Mouse (Mus musculus) myocyte (in vitro differentiated cells): ENCODE data around the gene Slx4ip. TPM values are rescaled to one million over a fixed set of nuclear protein-coding genes. Genes with fewer than 3 reads are reported as not detected.

ENCODE experiments used
- H3K27me3 ChIP-seq: one replicate; pipeline ENCODE4 v1.6.1; 2011; ENCODE audit not compliant: control insufficient read depth, insufficient read depth, insufficient read length
- H3K36me3 ChIP-seq: one replicate; pipeline ENCODE4 v1.6.1; 2011; ENCODE audit not compliant: control insufficient read depth, insufficient read depth
- H3K4me2 ChIP-seq: one replicate; pipeline ENCODE4 v1.6.1; 2011; ENCODE audit warnings: low read depth, control low read depth
- H3K4me3 ChIP-seq: one replicate; pipeline ENCODE4 v1.5.1; 2011; ENCODE audit warnings: mild to moderate bottlenecking, control low read depth, moderate library complexity
- H3K79me2 ChIP-seq: one replicate; pipeline ENCODE4 v1.6.1; 2011; ENCODE audit not compliant: control insufficient read depth, insufficient read depth
- H3ac ChIP-seq: one replicate; pipeline ENCODE4 v1.6.1; 2011; ENCODE audit not compliant: control insufficient read depth, insufficient read length
- CEBPB ChIP-seq: IDR thresholded peaks from 2 replicates; pipeline ENCODE4 v1.6.1; 2011; ENCODE audit warnings: mild to moderate bottlenecking, moderate library complexity; ENCODE audit not compliant: poor library complexity, insufficient read depth, severe bottlenecking
- E2F4 ChIP-seq: IDR thresholded peaks from one replicate; pipeline ENCODE4 v1.6.1; 2011; ENCODE audit warnings: mild to moderate bottlenecking, control low read depth, moderate library complexity; ENCODE audit not compliant: insufficient read depth
- MAX ChIP-seq: IDR thresholded peaks from one replicate; pipeline ENCODE4 v1.6.1; 2011; ENCODE audit warnings: low read depth, mild to moderate bottlenecking, control low read depth
- MYOD1 ChIP-seq, 3 experiments: IDR thresholded peaks; one replicate each; pipeline ENCODE4 v1.6.1; 2011; ENCODE audit warnings: control low read depth in 2 of 3, low read depth in 2 of 3, mild to moderate bottlenecking in 2 of 3, moderate library complexity in 1 of 3; ENCODE audit not compliant: insufficient read length in 2 of 3, control insufficient read depth in 1 of 3
- POLR2A ChIP-seq: IDR thresholded peaks from one replicate; pipeline ENCODE4 v1.6.1; 2011; ENCODE audit warnings: low read depth, mild to moderate bottlenecking, control low read depth, moderate library complexity; ENCODE audit not compliant: insufficient read length
- POLR2AphosphoS2 ChIP-seq: IDR thresholded peaks from one replicate; pipeline ENCODE4 v1.6.1; 2011; ENCODE audit warnings: low read depth, control low read depth; ENCODE audit not compliant: insufficient read length
- REST ChIP-seq: IDR thresholded peaks from one replicate; pipeline ENCODE4 v1.6.1; 2011; ENCODE audit warnings: mild to moderate bottlenecking, control low read depth, moderate library complexity; ENCODE audit not compliant: insufficient read depth, insufficient read length
- SRF ChIP-seq: IDR thresholded peaks from one replicate; pipeline ENCODE4 v1.6.1; 2011; ENCODE audit warnings: low read depth; ENCODE audit not compliant: control insufficient read depth, insufficient read length
- TCF12 ChIP-seq: IDR thresholded peaks from one replicate; pipeline ENCODE4 v1.6.1; 2011; ENCODE audit warnings: mild to moderate bottlenecking, control low read depth; ENCODE audit not compliant: poor library complexity, insufficient read depth, severe bottlenecking
- TCF3 ChIP-seq: IDR thresholded peaks from one replicate; pipeline ENCODE4 v1.6.1; 2011; ENCODE audit warnings: low read depth, control low read depth; ENCODE audit not compliant: insufficient read length
- USF1 ChIP-seq: IDR thresholded peaks from one replicate; pipeline ENCODE4 v1.6.1; 2011; ENCODE audit warnings: low read depth, mild to moderate bottlenecking, control low read depth, moderate library complexity
- polyA plus RNA-seq: library from polyadenylated mRNA; unstranded; fragments of >200 nt; fragmentation: generic; extraction: Trizol; gene quantifications from one replicate; pipeline ENCODE4 v1.2.1, GENCODE M21; 2012; ENCODE audit warnings: missing spikeins

Gene Slx4ip
- polyA plus RNA-seq, 1 experiment: 1.2 TPM

- TF ChIP-seq SRF: no peak
- TF ChIP-seq CEBPB: no peak
- no peak for TF ChIP-seq E2F4
- no peak for TF ChIP-seq MYOD1 (IDR thresholded peaks at IDR 0.05; ENCODE audit: control insufficient read depth in 1 of 3, insufficient read length in 2 of 3, low read depth in 2 of 3)
- no peak for TF ChIP-seq USF1
- no peak overlapping the region for H3ac ChIP-seq
Measured at GRCm38 (mm10) chr2:137006656-137007055, 115.6 kb downstream of the Slx4ip start.

GRCm38 (mm10) chr2:137011980-137012379 lies 121.0 kb downstream of the Slx4ip start:
- no peak overlapping the region for H3K4me2 ChIP-seq
- no peaks in the 10 kb centered on the region for H3K36me3 ChIP-seq
- H3K79me2 ChIP-seq: no peaks in the 10 kb centered on the region
- TF ChIP-seq MYOD1 (IDR thresholded peaks at IDR 0.05; ENCODE audit: control insufficient read depth in 1 of 3, insufficient read length in 2 of 3, low read depth in 2 of 3): peak in 1 of 3 experiments; percentile 37
- TF ChIP-seq USF1: peak; percentile 65
- no peak for TF ChIP-seq POLR2AphosphoS2
- H3K4me3 ChIP-seq: no peak overlapping the region
- H3ac ChIP-seq: no peak overlapping the region
- no peaks in the 10 kb centered on the region for H3K27me3 ChIP-seq

More at GRCm38 (mm10) chr2:137006656-137007055, 115.6 kb downstream of the Slx4ip start:
- peak overlapping the region; percentile 43 for H3K4me2 ChIP-seq
- no peaks in the 10 kb centered on the region for H3K79me2 ChIP-seq
- no peaks in the 10 kb centered on the region for H3K27me3 ChIP-seq
- H3K4me3 ChIP-seq: no peak overlapping the region
- H3K36me3 ChIP-seq: no peaks in the 10 kb centered on the region

DNA sequence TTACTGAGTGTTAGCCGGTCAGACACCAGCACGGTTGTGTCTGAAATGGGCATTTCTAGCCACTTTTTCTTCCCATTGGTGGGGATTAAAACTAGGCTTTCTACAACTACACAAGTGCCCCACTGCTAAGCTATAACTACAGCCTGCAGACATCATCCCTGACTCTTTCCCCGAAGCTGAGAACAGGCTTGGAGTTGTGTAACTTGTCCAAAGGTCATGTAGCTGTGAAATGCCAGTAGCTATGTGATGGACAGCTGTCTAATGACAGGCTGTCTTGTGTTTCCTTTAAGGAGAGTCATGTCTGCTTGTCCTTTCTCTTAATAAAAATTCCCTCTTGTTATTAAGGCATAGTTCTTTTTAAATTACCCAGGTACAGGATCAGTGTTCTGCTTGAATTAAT lies 122.1 kb downstream of the Slx4ip start:
- Histone ChIP-seq H3K4me2 (no peak overlapping the region), H3K36me3 (no peaks in the 10 kb centered on the region), H3ac (no peak overlapping the region), H3K4me3 (no peak overlapping the region), H3K27me3 (no peaks in the 10 kb centered on the region), H3K79me2 (no peaks in the 10 kb centered on the region)
- 0 out of 2 replicates have a peak, but pooled peaks have one; percentile 6 for TF ChIP-seq CEBPB
- TF ChIP-seq E2F4: no peak

DNA sequence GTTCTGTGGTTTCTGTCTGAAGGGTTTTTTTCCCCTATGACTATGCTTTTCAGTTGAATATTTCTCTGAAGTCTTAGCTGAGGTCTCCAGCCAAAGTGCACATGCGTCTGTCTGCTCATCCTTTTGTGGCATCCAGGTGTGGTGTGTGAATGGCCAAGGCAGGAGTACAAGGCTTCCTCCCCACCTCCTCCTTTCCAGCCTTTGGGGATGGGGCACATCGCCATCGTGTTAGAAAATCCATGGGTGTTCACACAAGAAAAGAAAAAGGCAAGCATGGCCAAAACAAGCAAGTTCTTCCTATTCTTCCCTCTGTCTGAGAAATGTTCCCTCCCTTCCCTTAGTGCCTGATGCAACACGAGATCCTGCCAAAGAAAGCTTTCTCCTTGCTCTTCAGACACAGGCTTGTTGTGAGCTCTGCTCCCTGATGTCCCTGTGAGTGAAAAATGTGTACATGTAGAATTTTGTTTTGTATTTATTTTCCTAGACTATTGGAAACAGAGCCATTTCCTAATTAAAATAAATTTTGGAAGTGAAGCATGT lies 122.9 kb downstream of the Slx4ip start:
- Histone ChIP-seq H3K4me3 (no peak overlapping the region), H3K79me2 (no peaks in the 10 kb centered on the region), H3K27me3 (no peaks in the 10 kb centered on the region), H3K36me3 (no peaks in the 10 kb centered on the region), H3K4me2 (peak overlapping the region; percentile 14), H3ac (no peak overlapping the region)
- peak; percentile 86; the same call in 1 of the 2 replicates for TF ChIP-seq CEBPB
- no peak for TF ChIP-seq E2F4
- TF ChIP-seq POLR2A: no peak

DNA sequence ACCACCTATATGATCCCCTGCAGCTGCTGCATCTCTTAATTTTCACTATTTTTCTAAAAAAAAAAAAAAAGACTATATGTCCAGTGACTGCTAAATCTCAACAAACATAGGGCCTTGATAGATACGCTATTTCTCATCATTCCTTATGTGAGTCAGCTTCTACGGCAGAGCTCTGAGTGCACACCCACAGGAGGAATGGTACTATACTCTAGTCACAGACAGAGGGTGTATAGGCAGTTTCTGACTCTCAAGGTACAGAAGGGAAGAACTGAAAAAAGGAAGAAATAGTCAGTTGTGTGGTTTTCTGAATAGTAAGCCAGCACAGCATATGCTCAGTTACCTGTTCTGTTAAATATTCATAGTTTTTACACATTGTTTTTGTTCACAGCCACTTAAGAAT lies 123.4 kb downstream of the Slx4ip start:
- TF ChIP-seq MYOD1 (IDR thresholded peaks at IDR 0.05; ENCODE audit: control insufficient read depth in 1 of 3, insufficient read length in 2 of 3, low read depth in 2 of 3) (no peak), REST (no peak)
- Histone ChIP-seq H3K27me3 (no peaks in the 10 kb centered on the region), H3K4me3 (no peak overlapping the region), H3K79me2 (no peaks in the 10 kb centered on the region), H3K4me2 (peak overlapping the region; percentile 14), H3K36me3 (no peaks in the 10 kb centered on the region), H3ac (no peak overlapping the region)

DNA sequence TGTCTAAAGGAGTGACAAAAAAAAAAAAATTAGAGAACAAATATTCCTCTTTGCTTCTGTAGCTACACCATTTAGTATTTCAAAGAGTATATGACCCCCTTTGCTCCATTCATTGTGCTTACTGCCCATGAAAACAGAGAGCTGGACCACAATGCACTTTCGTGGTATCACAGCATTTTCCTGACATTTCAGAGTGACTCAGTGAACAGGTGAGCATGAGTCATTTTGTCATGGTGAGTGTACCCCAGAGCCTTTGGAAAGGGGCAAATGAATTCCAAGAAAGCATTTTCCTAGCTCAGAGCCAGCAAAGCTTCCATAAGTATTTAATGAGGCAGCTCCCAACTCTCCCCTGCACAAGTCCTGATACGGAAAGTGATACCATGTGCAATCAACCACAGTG lies 153.1 kb downstream of the Slx4ip start:
- Histone ChIP-seq H3K4me2 (no peak overlapping the region), H3K4me3 (no peak overlapping the region), H3K36me3 (no peaks in the 10 kb centered on the region), H3ac (no peak overlapping the region), H3K79me2 (no peaks in the 10 kb centered on the region), H3K27me3 (no peaks in the 10 kb centered on the region)
- TF ChIP-seq E2F4: no peak
- TF ChIP-seq REST: no peak
- TF ChIP-seq USF1: no peak
- peak in 2 of 3 experiments; percentile 49 to 71 for TF ChIP-seq MYOD1 (IDR thresholded peaks at IDR 0.05; ENCODE audit: control insufficient read depth in 1 of 3, insufficient read length in 2 of 3, low read depth in 2 of 3)
- TF ChIP-seq MAX: no peak
- TF ChIP-seq TCF12: no peak
- no peak for TF ChIP-seq SRF

DNA sequence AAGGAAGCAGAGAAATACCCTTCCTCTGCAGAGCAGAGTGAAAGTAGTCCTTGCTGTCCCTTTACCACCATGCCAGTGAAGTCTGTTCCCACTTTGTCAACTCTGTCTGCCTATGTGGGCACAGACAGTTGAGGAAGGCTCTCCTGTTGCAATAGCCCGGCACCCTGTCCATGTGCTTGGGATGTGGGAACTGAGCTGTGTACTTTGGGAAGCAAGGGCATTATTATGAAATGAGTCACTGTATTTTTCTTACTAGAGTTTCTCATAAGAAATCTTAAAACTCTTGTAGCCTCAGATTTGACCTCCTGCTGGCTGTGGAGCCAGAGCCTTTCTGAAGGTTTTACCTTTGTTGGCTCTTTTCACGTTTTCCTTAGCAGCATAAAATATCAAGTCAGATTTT lies 158.3 kb downstream of the Slx4ip start:
- H3K27me3 ChIP-seq: no peaks in the 10 kb centered on the region
- no peaks in the 10 kb centered on the region for H3K79me2 ChIP-seq
- H3K4me3 ChIP-seq: no peak overlapping the region
- H3K4me2 ChIP-seq: peak overlapping the region; percentile 72
- H3ac ChIP-seq: no peak overlapping the region
- TF ChIP-seq POLR2AphosphoS2 (no peak), USF1 (no peak), MAX (peak; percentile 72), TCF3 (no peak), CEBPB (peak; percentile 85), MYOD1 (IDR thresholded peaks at IDR 0.05; ENCODE audit: control insufficient read depth in 1 of 3, insufficient read length in 2 of 3, low read depth in 2 of 3) (no peak), POLR2A (no peak), E2F4 (no peak), TCF12 (no peak)
- H3K36me3 ChIP-seq: no peaks in the 10 kb centered on the region
